Mouse (Mus musculus) gastrocnemius, adult 8-10 months (tissue): ENCODE measurements around the gene 4931417E11Rik. TPM values are rescaled to one million over a fixed set of nuclear protein-coding genes. Genes with fewer than 3 reads are reported as not detected.

Experiments used
- DNase-seq, 2 experiments: peaks; one replicate each; pipeline ENCODE4 v3.0.0; 2022; ENCODE audit warnings: low spot score in 2 of 2
- total RNA-seq, 4 experiments: library from RNA; stranded (reverse); gene quantifications; 2 replicates each; pipeline ENCODE4 v1.2.4; 2022

4931417E11Rik gene
- total RNA-seq: not detected

DNA sequence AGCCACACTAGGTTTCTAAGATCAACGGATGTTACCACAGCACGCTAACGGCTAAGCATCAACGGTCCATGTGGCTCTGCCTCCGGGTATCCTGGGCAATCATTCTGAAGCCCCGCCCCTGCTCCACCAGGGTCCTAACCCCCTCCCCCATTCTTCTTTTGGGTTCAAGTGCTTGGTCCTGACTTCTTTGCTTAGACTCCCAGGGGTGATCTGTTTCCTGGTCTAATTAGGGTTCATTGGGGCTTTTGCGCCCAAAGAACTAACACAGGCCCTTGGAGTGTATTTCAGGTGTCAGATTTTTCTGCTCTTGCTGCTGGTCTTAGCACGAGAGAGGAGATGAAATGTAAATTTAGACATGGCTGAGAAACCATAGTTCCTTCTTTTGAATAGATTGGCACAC is at the start of gene 4931417E11Rik:
4931417E11Rik (minus strand) TSS at position 101 of the 400 bp plus-strand sequence.
- DNase-seq: no peak

DNA sequence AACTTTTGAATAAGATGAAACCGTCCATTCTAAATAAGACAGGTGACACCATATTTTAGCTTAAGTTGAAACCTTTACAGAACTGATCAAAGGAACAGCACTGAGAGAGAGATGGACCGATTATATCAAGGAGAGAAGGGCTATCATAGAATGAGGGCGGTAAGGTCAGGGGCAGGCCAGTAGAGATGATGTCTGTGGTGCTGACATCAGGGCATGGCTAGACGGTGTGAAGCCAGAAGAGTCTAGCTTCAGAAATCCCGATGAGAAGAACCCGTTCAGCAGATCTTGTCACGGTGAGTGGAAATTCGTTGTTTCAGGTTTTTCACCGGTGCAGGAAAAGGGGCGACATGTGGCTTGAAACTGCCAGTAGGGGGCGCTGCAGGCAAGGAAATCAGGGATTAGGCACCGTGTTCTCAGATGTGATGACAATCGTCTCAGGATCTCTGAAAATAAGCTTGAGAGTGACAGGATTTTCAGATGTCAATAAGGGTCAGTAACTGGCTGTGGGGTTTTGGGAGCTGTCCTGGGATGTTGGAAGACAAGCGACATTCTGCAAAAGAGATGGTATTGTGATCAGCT is 48.4 kb upstream of the 4931417E11Rik start:
- DNase-seq: no peak

DNA sequence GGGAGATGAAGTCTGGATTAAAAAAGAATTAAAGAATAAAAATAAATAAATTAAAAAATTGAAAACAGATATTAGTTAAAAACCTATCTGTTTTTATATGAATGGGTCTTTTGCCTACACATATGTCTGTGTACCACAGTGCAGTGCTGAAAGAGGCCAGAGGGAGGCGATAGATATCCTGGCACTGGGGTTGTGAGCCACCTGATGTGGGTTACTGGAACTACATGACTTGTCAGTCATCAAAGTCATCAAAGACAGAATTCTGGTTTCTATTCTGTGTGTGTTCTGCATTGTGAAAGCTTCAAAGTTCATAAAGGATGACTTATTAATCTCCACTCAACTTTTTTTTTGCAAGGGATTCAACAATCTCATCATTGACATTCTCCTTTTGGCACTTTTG is 43.4 kb upstream of the 4931417E11Rik start:
- DNase-seq: no peak

DNA sequence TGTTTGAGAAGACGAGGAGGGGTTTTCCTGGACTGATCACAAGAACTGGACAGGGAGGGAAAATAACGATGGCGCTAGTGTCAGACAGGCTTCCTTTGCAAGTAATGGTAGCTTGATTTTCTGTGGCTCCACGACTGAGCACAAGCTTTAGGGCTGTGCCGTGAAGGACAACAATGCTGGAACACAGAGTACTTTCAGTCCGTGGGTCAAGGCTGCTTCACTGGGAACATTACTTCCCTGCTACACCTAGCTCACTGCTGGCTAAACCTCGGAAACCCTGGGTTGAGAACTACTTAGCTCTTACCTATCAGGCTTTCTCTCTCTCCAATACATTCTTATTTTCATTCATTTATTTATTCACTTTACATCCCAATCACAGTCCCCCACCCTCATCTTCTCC is 30.2 kb upstream of the 4931417E11Rik start:
- DNase-seq: no peak

DNA sequence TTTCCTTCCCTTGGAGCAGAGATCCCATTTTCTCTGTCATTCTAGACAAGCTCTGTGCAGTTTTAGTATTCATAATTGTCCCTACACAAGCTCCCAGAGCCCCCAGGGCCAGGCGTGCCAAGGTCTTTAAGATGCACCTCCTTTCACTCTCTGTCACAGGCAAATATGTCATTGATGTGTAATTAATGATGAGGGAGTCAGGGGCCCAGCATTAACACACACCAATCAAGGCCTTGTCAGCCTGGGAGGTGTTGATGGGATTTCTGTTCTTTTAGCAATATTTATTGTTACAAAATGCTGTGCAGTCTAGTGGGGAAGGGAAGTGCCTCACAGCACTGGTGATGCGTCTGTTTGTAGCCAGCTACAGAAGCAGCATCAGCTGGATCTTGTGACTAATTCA is 27.9 kb upstream of the 4931417E11Rik start:
- no peak for DNase-seq

DNA sequence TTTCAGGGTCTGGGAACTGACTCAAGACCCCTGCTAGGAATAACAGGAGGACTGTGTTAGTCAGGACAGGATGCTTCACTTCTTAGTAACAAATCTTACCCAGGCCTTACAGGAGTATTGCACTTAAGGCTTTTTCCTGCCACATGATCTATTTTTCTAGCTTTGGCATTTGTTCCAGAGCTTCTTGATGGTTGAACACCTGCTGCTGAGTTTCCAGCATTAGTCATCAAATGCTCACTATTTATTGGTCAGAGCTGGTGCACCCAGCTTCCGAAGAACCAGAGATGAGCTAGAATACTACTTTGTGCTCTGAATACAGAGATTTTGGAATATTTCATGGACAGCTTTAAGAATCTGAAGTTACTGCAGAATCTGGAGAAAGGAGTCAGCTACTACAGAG is 21.1 kb upstream of the 4931417E11Rik start:
- DNase-seq: no peak

DNA sequence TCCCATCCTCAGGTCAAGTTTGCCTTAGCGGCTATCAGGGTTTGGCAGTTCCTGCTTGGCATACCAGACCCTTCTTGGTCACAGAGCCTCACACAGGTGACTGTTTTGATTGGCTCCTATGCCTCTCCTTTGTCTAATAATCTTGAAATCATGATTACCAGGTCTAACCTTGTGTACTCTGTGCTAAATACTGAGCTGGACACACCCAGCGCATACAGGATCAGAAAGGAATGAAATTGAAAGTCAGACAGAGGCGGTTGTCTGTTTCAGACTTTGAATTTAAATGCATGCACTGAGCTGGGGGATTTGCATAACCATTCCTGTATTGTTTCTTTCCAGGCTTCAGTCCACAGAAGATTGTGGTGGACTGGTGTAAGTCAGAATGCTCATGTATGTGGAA is 16.1 kb upstream of the 4931417E11Rik start:
- no peak for DNase-seq

DNA sequence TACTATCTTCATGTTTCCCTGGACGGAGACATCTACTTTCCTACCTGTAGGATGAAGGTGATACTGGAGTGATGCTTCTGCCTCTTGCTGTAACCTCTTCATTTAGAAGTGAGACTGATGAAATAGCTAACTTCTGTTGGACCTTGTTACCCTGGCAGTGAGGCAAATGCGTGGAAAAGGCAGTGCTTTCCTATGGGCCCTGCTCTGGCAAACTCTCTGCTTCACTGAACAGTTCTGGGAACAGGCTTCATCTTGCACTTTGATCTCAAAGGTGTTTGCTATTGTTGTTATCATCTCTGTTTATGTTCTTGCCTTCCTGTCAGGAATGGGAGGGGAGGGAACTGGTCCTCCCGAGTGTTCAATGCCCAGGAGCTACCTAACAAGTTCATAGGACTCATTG is 3.4 kb downstream of the 4931417E11Rik start:
- DNase-seq: no peak

DNA sequence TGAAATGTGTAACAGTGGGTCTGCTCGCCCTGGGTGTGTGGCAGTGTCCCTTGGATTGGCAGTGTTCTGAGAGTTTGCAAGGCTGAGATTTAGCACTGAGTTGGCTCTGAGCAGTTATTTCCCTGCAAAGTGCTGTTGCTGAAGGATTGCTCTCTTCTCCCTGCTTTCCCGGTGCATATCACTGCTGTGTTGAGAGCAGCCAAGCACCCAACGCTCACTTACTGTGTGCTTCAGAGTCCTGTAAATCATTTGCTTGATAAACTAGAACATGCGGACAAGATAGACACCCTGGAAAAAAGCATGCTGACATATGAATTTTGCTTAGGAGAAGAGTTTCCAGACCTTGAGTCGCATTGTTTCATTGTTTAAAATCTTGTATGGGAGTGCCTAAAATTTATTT is 6.9 kb downstream of the 4931417E11Rik start:
- DNase-seq: no peak

DNA sequence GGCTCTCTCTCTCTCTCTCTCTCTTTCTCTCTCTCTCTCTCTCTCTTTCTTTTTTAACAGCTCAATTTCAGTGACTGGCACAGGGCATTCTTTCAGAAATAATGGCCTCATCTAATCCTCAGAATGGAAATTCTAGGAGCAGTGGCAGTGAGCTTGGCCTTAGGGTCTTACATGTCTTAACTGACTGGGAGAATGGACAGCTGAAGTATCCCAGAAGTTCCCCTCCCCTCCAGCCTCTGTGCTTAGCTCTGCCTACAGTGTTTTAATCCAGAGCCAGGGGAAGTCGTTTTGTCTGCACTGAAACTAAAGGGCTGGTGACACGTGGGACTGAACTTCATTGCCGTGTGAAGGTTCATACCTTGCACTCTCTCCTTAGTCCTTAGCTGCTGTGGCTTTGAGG is 35.6 kb downstream of the 4931417E11Rik start:
- DNase-seq: no peak

DNA sequence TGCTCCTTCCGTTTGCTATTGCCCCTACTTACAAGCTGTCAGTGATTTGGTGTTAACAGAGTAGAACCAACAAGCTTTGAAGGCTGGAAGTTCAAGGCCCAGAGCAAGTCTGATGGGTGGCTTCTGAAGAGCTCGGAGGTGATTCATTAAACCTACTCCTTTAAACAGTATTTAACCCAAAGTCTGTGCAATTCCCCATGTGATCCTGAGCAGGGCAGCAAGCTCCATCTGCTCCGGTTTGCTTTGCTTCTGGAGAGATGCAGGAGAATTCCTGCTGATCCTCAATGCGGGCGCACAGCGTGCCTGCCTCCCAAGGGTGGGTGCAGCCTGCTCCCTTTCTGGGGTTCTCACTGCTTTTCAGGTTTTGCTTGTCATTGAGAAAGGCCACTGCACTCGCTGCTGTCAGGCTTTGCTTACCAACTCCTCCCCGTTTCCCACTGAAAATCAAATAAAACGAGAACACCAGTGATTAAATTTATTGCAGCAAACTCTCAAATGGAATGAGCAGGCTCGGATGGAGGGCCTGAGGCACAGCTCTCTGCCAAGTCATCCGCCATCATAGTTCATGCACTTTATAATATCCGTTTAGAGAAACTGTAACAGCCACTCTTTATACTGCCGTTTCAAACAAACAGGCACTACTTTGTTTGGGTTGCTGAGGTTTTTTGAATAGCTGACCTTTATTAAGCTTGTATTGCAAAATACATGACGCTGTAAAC is 40.7 kb downstream of the 4931417E11Rik start:
- DNase-seq: no peak

DNA sequence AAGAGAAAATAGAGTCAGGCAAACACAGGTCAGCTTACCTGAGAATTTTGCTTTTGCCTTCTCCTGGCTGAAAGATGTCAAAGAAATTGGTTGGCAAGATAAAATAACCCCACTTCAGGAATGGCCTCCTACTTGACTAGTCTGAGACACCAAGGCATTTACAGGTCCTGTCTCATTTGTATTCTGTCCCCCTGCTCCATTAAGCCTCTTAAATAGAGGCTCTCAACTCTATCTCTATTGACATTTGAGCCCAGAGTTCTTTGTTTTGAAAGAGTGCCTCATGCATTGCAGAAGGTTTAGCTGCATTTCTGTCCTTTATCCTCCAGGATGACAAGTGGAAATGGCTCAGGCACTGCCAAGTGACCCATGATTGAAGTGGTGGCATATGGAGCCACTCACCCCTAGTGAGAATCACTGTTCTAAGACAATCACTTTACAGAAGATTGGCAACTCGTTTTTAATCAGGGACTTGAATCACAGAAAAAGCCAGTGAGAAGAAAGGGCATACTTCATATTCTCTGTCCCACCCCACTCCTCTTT is 42.1 kb downstream of the 4931417E11Rik start:
- DNase-seq: no peak

Other genes starting within 250 kb of the 4931417E11Rik start
- gene Dnah6, start 248.0 kb downstream of the 4931417E11Rik start, total RNA-seq: under 1 TPM in 2 of 4 experiments, not detected in 2; 0.02 TPM
- gene Suclg1, start 221.3 kb downstream of the 4931417E11Rik start, total RNA-seq: 100 to 1,000 TPM; 282 to 315 (median 288) TPM